Mouse (Mus musculus): Measurements from ENCODE around the gene Aacs.

GRCm38 (mm10) chr5:125475030-125475429, 584 bp upstream of the Aacs start:
- no peak for TF ChIP-seq CTCF (IDR thresholded peaks at IDR 0.05; ENCODE audit: low read depth)
- TF ChIP-seq EP300 (IDR thresholded peaks at IDR 0.05; ENCODE audit: low read depth) = no peak

Data from heart, postnatal 0 days (tissue).